Mouse (Mus musculus): Measurements from ENCODE around the gene Rtn1. TPM values are rescaled to one million over a fixed set of nuclear protein-coding genes. Genes with fewer than 3 reads are reported as not detected.

Gene Rtn1
- total RNA-seq, 2 experiments from 2014 or later, result 1.3 TPM; not detected in 1

- ATAC-seq (replicated peaks; ENCODE audit: low FRiP score, poor library complexity, severe bottlenecking), result no peak
These were observed 32.5 kb downstream of the Rtn1 start for GRCm38 (mm10) chr12:72376309-72376708.

GRCm38 (mm10) chr12:72374823-72375225, 34.0 kb downstream of the Rtn1 start:
- no peak for ATAC-seq (replicated peaks; ENCODE audit: low FRiP score, poor library complexity, severe bottlenecking)

- no peak for ATAC-seq (replicated peaks; ENCODE audit: low FRiP score, poor library complexity, severe bottlenecking)
These were observed 34.8 kb downstream of the Rtn1 start for GRCm38 (mm10) chr12:72373916-72374615.

GRCm38 (mm10) chr12:72370081-72370480, 38.8 kb downstream of the Rtn1 start:
- no peak for ATAC-seq (replicated peaks; ENCODE audit: low FRiP score, poor library complexity, severe bottlenecking)

- ATAC-seq (replicated peaks; ENCODE audit: low FRiP score, poor library complexity, severe bottlenecking), result no peak
These were observed 42.1 kb downstream of the Rtn1 start for GRCm38 (mm10) chr12:72366763-72367162.

GRCm38 (mm10) chr12:72366104-72366437, 42.8 kb downstream of the Rtn1 start:
- ATAC-seq (replicated peaks; ENCODE audit: low FRiP score, poor library complexity, severe bottlenecking), result no peak

- ATAC-seq (replicated peaks; ENCODE audit: low FRiP score, poor library complexity, severe bottlenecking), result no peak
These were observed 43.4 kb downstream of the Rtn1 start for GRCm38 (mm10) chr12:72365231-72366103.

- ATAC-seq (replicated peaks; ENCODE audit: low FRiP score, poor library complexity, severe bottlenecking), result no peak
These were observed 44.3 kb downstream of the Rtn1 start for GRCm38 (mm10) chr12:72364543-72364942.

- ATAC-seq (replicated peaks; ENCODE audit: low FRiP score, poor library complexity, severe bottlenecking), result no peak
These were observed 47.0 kb downstream of the Rtn1 start for GRCm38 (mm10) chr12:72361701-72362354.

- ATAC-seq (replicated peaks; ENCODE audit: low FRiP score, poor library complexity, severe bottlenecking), result no peak
These were observed 47.8 kb downstream of the Rtn1 start for GRCm38 (mm10) chr12:72360926-72361615.

GRCm38 (mm10) chr12:72359903-72360302, 49.0 kb downstream of the Rtn1 start:
- ATAC-seq (replicated peaks; ENCODE audit: low FRiP score, poor library complexity, severe bottlenecking), result no peak

- no peak for ATAC-seq (replicated peaks; ENCODE audit: low FRiP score, poor library complexity, severe bottlenecking)
These were observed 51.0 kb downstream of the Rtn1 start for GRCm38 (mm10) chr12:72357667-72358420.

- ATAC-seq (replicated peaks; ENCODE audit: low FRiP score, poor library complexity, severe bottlenecking), result no peak
These were observed 54.6 kb downstream of the Rtn1 start for GRCm38 (mm10) chr12:72354241-72354640.

- no peak for ATAC-seq (replicated peaks; ENCODE audit: low FRiP score, poor library complexity, severe bottlenecking)
These were observed 55.3 kb downstream of the Rtn1 start for GRCm38 (mm10) chr12:72353506-72353905.

GRCm38 (mm10) chr12:72348508-72348907, 60.3 kb downstream of the Rtn1 start:
- no peak for ATAC-seq (replicated peaks; ENCODE audit: low FRiP score, poor library complexity, severe bottlenecking)

- ATAC-seq (replicated peaks; ENCODE audit: low FRiP score, poor library complexity, severe bottlenecking), result no peak
These were observed 61.7 kb downstream of the Rtn1 start for GRCm38 (mm10) chr12:72347184-72347583.

GRCm38 (mm10) chr12:72343639-72344038, 65.2 kb downstream of the Rtn1 start:
- no peak for ATAC-seq (replicated peaks; ENCODE audit: low FRiP score, poor library complexity, severe bottlenecking)

GRCm38 (mm10) chr12:72336009-72336408, 72.8 kb downstream of the Rtn1 start:
- no peak for ATAC-seq (replicated peaks; ENCODE audit: low FRiP score, poor library complexity, severe bottlenecking)

GRCm38 (mm10) chr12:72332488-72333013, 76.3 kb downstream of the Rtn1 start:
- no peak for ATAC-seq (replicated peaks; ENCODE audit: low FRiP score, poor library complexity, severe bottlenecking)
